Mouse (Mus musculus) small intestine, adult 2 months (tissue): ENCODE measurements at regions not wholly inside any gene's neighbourhood (a gene's known extent, or its start where the extent isn't known, plus 50 kb on each side); places are given as distances from the start of the nearest gene placed in this dataset.

Source experiments
- CTCF ChIP-seq: fragments of 200-500 bp; IDR thresholded peaks from 2 replicates; pipeline ENCODE4 v1.5.1; 2012; ENCODE audit warnings: low read depth, mild to moderate bottlenecking, control low read depth, inconsistent platforms, low read length, moderate library complexity, mixed read lengths; ENCODE audit not compliant: insufficient replicate concordance, insufficient read length; ENCODE audit errors: extremely low read depth
- POLR2A ChIP-seq: fragments of 200-500 bp; IDR thresholded peaks from 2 replicates; pipeline ENCODE4 v1.6.1; 2012; ENCODE audit warnings: low read depth, mild to moderate bottlenecking, control low read depth, inconsistent platforms, low read length, moderate library complexity

- TF ChIP-seq CTCF (no peak), POLR2A (no peak)
These were observed 62.5 kb upstream of the Zfp637 start for GRCm38 (mm10) chr6:117778481-117778880.
